Mouse (Mus musculus) limb, embryonic 12.5 days (tissue): ENCODE data around the gene Rtl1. TPM values are rescaled to one million over a fixed set of nuclear protein-coding genes. Genes with fewer than 3 reads are reported as not detected.

ENCODE experiments used
- ATAC-seq: fragments of 200-750 bp; cut with Nextera tagmentation; 2 replicates; pipeline ENCODE4 v1.8.0; 2017; ENCODE audit warnings: low read depth, moderate TSS enrichment; ENCODE audit not compliant: insufficient number of reproducible peaks, insufficient read depth, low FRiP score, low TSS enrichment
- H3K27ac ChIP-seq: fragments of 300-500 bp; sonication (generic); 2 replicates; pipeline ENCODE4 v1.5.1; 2016; ENCODE audit warnings: mild to moderate bottlenecking, moderate library complexity
- H3K27me3 ChIP-seq: fragments of 300-500 bp; sonication (generic); 2 replicates; pipeline ENCODE4 v1.6.1; 2016; ENCODE audit warnings: mild to moderate bottlenecking, moderate library complexity
- H3K36me3 ChIP-seq: fragments of 300-500 bp; sonication (generic); 2 replicates; pipeline ENCODE4 v1.6.1; 2016; ENCODE audit warnings: mild to moderate bottlenecking, moderate library complexity
- H3K4me1 ChIP-seq: fragments of 300-500 bp; sonication (generic); replicated peaks from 2 replicates; pipeline ENCODE4 v1.6.1; 2016
- H3K4me2 ChIP-seq: fragments of 300-500 bp; sonication (generic); 2 replicates; pipeline ENCODE4 v1.6.1; 2016; ENCODE audit warnings: mild to moderate bottlenecking, moderate library complexity
- H3K4me3 ChIP-seq: fragments of 300-500 bp; sonication (generic); replicated peaks from 2 replicates; pipeline ENCODE4 v1.5.1; 2016; ENCODE audit warnings: mild to moderate bottlenecking
- H3K9ac ChIP-seq: fragments of 300-500 bp; sonication (generic); replicated peaks from 2 replicates; pipeline ENCODE4 v1.6.1; 2016; ENCODE audit warnings: mild to moderate bottlenecking, moderate library complexity
- H3K9me3 ChIP-seq: fragments of 300-500 bp; sonication (generic); 2 replicates; pipeline ENCODE4 v1.6.1; 2016; ENCODE audit warnings: mild to moderate bottlenecking, moderate library complexity
- WGBS: fragments of 180-500 bp; shearing (Covaris S2); methylation state at CpG from one replicate; pipeline ENCODE4 v1.1.7; 2016; 5-methylcytosine and 5-hydroxymethylcytosine counted together
- polyA plus RNA-seq: library from polyadenylated mRNA; unstranded; fragments of >200 nt; fragmentation: Nextera tagmentation; extraction: Ambion mirVana; gene quantifications from 2 replicates; pipeline ENCODE4 v1.2.1, GENCODE M21; 2016

Gene Rtl1
- polyA plus RNA-seq, 1 experiment from 2014 or later: 1.7 TPM

DNA sequence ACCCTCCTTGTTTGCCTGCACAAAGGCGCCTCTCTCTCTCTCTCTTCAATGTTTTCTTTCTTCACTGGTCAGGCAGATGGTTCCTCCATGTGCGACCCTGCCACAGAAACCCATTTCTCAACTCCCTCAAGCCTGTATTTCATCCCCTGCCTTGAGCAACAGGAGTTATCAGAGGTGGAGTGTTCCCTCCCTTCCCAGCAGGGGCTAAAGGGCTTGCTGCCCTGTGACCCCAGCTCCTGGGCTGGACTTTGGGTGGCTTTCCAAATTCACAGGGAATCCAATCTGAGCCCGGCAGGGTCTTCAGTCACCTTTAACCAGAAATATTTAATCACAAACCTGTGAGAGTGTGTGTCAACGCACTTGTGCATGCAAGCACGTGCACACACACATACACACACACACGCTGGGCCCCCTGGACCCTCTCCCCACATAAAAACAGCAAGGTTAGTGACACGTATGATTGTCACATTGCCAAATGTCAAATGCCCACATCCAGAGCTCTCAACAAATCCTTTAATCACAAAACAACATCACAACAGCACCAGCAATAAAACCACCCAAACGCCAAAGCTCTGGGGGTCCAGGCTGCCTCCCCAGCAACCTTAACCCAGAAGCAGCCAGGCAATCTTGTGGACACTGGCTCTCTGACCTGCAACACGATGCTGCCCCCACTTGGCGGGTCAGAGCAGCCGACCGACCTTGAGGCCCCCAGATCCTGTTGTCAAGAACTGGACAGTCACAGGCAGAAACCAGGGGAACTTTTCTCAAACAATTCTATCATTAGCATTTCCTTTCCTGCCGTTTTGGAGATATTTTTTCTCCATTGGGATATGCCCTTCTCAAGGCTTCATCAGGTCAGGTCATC is 8.7 kb upstream of the Rtl1 start:
- H3K4me3 ChIP-seq: no peak overlapping the region
- H3K4me2 ChIP-seq: no peak overlapping the region
- peaks cover 27% of the 10 kb centered on the region for H3K4me1 ChIP-seq
- H3K27ac ChIP-seq: no peak overlapping the region
- no peak overlapping the region for H3K9ac ChIP-seq
- peaks cover 80% of the 10 kb centered on the region for H3K36me3 ChIP-seq
- peaks cover 21% of the 10 kb centered on the region; the same call in 1 of the 2 replicates for H3K9me3 ChIP-seq
- peaks cover 20% of the 10 kb centered on the region; the same call in 1 of the 2 replicates for H3K27me3 ChIP-seq
- 47% methylated on average over 13 of the region's 13 CpGs for WGBS
- no peak for ATAC-seq

DNA sequence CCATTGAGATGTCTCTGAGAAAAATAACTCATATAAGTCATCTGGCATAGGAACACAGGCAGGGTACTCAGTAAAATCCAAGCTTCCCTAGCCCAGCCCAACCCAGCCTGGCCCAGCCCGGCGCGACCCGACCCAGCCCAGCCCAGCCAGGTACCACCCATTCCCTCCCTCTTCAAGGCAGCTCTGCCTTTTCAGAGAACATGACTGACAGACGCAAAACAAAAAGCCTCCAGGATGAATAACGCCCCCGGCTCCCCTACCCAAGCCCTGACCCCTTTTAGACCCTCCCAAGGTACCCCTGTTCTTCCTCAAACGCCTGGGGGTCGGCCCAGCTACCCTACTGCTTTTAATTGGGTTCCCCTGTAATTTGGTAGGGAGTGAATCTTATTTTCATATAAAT is 7.8 kb upstream of the Rtl1 start:
- ATAC-seq: no peak
- H3K36me3 ChIP-seq: peaks cover 87% of the 10 kb centered on the region
- no peak overlapping the region for H3K27ac ChIP-seq
- H3K27me3 ChIP-seq: peaks cover 15% of the 10 kb centered on the region; the same call in 1 of the 2 replicates
- WGBS: 61% methylated on average over 9 of the region's 9 CpGs
- H3K4me3 ChIP-seq: no peak overlapping the region
- no peak overlapping the region for H3K4me2 ChIP-seq
- H3K9ac ChIP-seq: no peak overlapping the region
- peaks cover 21% of the 10 kb centered on the region; the same call in 1 of the 2 replicates for H3K4me1 ChIP-seq
- H3K9me3 ChIP-seq: peaks cover 21% of the 10 kb centered on the region; the same call in 1 of the 2 replicates

DNA sequence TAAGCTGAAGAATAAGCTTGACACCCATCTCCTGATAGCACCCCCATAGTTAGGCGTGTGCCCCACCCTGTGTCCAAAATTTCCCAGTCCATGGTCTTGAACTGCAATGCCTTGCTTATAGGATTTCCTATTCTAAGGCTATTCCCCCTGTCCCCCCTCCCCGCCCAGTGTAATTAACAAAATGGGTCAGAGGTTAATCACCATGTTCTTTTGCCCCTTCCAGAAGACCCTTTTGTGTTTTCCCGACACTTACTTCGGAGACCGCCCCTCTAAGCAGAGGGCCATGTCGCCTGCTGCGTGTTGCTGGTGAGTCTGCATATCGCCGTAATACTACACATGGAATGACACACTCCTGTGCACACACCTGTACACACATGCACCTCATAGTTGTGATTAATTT is 7.1 kb upstream of the Rtl1 start:
- peaks cover 90% of the 10 kb centered on the region for H3K36me3 ChIP-seq
- peaks cover 21% of the 10 kb centered on the region; the same call in 1 of the 2 replicates for H3K9me3 ChIP-seq
- 49% methylated on average over 9 of the region's 9 CpGs for WGBS
- H3K27me3 ChIP-seq: peaks cover 7% of the 10 kb centered on the region; the same call in 1 of the 2 replicates
- H3K9ac ChIP-seq: no peak overlapping the region
- ATAC-seq: peak; percentile 34; the same call in 1 of the 2 replicates
- H3K4me1 ChIP-seq: peaks cover 18% of the 10 kb centered on the region; the same call in 1 of the 2 replicates
- no peak overlapping the region for H3K4me3 ChIP-seq
- H3K4me2 ChIP-seq: no peak overlapping the region
- no peak overlapping the region for H3K27ac ChIP-seq

DNA sequence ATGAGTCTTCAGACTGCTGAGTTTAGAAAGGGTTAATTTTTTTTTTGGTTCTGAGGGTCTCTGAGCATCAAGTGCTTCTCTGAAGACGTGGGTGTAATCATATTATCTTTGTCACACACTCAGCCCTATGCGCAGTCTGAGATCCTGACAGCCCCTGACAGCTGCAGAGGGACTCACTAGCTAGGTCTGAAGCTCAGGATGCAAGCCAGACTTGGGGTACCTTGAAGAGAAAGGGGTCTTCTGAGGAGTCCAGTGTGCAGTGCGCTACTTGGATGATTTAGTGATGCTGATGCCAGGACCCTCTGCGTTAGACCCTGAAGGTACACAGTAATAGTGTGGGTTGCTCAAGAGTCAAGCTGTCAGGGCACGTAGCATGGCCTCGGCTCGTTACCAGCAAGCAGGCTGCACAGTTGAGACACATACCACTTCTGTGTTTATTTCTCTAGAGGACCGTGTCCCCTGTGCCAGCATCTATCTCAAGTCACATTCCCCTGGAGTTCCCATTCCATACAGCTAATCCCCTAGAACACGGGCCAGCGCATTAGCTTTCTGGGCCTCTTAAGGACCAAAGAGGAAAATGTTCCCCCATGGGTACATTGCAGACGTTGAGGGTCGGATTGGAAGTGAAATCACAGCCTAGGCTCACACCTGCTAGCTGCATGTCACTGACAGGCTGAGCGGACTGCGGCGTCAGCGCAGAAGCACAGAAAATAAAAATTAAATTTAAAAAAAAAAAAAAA is 5.0 kb upstream of the Rtl1 start:
- no peak overlapping the region for H3K4me3 ChIP-seq
- no peak overlapping the region for H3K27ac ChIP-seq
- 0 out of 2 replicates have a peak, but pooled peaks cover 5% of the 10 kb centered on the region for H3K27me3 ChIP-seq
- ATAC-seq: no peak
- H3K9ac ChIP-seq: no peak overlapping the region
- H3K4me2 ChIP-seq: no peak overlapping the region
- H3K9me3 ChIP-seq: peaks cover 7% of the 10 kb centered on the region; the same call in 1 of the 2 replicates
- H3K36me3 ChIP-seq: peaks cover 83% of the 10 kb centered on the region
- 56% methylated on average over 16 of the region's 16 CpGs for WGBS
- H3K4me1 ChIP-seq: peaks cover 18% of the 10 kb centered on the region; the same call in 1 of the 2 replicates

DNA sequence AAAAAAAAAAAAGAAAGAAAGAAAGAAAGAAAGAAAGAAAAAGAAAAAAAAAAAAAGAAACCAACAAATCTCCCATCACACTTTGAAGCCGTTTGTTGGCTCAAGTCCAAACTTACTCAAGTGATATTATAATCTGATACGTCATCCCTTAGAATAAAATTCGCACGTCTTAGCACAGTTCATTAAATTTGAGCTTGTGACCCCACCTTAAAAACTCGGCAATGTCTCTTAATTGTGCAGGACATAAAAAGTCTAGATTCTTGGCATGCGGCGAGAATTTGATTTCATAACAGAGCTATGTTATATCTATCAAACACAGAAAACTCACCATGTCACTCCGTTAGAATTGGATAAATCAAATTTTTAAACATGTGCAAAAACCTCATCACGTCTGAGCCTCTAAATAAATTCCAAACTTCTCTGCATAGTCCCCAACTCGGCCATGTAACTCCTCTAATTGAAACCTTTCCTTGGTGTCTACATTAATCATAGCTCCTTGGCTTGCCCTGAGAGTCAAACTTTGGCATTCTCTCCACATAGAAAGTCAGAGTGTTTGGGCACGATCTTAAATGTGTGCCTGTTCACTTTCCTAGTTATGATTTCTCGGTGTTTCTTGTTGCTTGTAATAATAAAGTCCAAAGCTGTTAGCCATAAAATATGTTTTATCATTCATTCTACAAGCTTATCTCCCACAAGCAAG is 1.4 kb downstream of the Rtl1 start:
- H3K4me2 ChIP-seq: no peak overlapping the region
- peaks cover 26% of the 10 kb centered on the region for H3K4me1 ChIP-seq
- H3K4me3 ChIP-seq: no peak overlapping the region
- 44% methylated on average over 12 of the region's 12 CpGs for WGBS
- no peak overlapping the region for H3K27ac ChIP-seq
- H3K9ac ChIP-seq: no peak overlapping the region
- ATAC-seq: no peak
- H3K36me3 ChIP-seq: peaks cover 44% of the 10 kb centered on the region
- no peaks in the 10 kb centered on the region for H3K27me3 ChIP-seq
- peaks cover 4% of the 10 kb centered on the region; the same call in 1 of the 2 replicates for H3K9me3 ChIP-seq

DNA sequence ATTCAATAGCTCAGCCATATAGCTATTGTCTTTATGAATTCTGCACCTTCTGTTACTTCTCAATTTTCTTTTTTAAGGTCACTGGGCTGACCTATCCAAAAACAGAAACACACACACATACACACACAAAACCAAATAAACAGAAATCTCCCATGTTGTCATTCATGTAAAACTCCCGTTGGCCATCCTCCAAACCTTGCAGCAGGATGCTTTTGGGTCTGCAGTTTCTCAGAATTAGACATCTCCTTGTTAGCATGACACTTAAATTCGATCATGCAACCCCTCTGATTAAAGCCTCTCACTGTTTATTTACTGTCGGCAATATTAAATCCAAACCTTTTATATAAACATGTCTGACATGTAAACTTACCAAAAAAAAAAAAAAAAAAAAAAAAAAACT is 3.4 kb downstream of the Rtl1 start:
- Histone ChIP-seq H3K4me1 (peaks cover 26% of the 10 kb centered on the region), H3K36me3 (peaks cover 52% of the 10 kb centered on the region), H3K27ac (peak overlapping the region; percentile 80; the same call in 1 of the 2 replicates), H3K4me3 (no peak overlapping the region), H3K27me3 (no peaks in the 10 kb centered on the region), H3K4me2 (no peak overlapping the region), H3K9ac (no peak overlapping the region), H3K9me3 (peaks cover 6% of the 10 kb centered on the region; the same call in 1 of the 2 replicates)
- WGBS: 56% methylated on average over 3 of the region's 3 CpGs
- ATAC-seq: no peak

DNA sequence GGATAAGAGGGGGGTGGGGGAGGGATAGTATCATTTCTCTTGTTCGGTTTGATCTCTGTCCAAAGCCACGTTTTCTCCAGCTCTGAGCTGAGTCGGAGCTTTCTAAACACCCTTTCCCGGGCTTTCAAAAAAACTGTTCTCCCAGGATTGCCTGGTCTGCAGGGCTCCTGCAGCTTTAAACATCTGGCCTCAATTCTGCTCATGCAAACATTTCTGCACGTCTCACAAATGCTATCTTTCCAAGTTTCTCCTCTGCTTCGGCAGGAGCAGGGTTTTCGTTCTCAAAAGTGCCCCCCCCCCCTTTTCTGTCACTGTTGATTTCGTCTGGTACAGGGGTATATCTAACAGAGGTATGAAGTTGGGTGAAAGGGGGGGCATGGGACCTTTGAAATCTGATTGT is 3.9 kb downstream of the Rtl1 start:
- Histone ChIP-seq H3K4me1 (peaks cover 26% of the 10 kb centered on the region), H3K27ac (peak overlapping the region; percentile 80), H3K4me3 (no peak overlapping the region), H3K4me2 (no peak overlapping the region), H3K9me3 (peaks cover 6% of the 10 kb centered on the region; the same call in 1 of the 2 replicates), H3K27me3 (no peaks in the 10 kb centered on the region), H3K36me3 (peaks cover 52% of the 10 kb centered on the region), H3K9ac (no peak overlapping the region)
- peak; percentile 16; the same call in 1 of the 2 replicates for ATAC-seq
- WGBS: 23% methylated on average over 8 of the region's 8 CpGs

DNA sequence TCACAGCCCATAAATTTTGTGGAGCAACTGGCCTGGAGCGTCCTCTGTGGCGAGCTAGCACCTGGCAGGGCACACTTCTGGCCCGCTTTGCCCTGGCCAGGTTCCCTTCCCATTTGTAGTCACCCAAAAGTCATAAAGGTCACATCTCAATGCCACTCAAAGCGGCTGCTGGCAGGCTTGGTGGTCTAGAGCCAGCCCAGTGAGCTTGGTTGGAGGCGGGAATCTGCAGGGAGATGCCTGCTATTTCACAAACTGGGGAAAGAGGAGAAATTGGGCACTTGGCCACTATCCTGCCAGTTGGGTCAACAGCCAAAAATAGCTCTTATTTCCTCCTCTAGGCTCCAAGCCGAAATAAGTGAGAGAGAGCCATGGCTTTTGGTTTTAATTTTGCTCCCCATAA is 4.4 kb downstream of the Rtl1 start:
- WGBS: 30% methylated on average over 6 of the region's 6 CpGs
- Histone ChIP-seq H3K27me3 (no peaks in the 10 kb centered on the region), H3K36me3 (peaks cover 48% of the 10 kb centered on the region), H3K4me2 (no peak overlapping the region), H3K4me1 (peaks cover 26% of the 10 kb centered on the region), H3K4me3 (no peak overlapping the region), H3K9ac (no peak overlapping the region), H3K27ac (peak overlapping the region; percentile 80), H3K9me3 (peaks cover 6% of the 10 kb centered on the region; the same call in 1 of the 2 replicates)
- ATAC-seq: no peak

DNA sequence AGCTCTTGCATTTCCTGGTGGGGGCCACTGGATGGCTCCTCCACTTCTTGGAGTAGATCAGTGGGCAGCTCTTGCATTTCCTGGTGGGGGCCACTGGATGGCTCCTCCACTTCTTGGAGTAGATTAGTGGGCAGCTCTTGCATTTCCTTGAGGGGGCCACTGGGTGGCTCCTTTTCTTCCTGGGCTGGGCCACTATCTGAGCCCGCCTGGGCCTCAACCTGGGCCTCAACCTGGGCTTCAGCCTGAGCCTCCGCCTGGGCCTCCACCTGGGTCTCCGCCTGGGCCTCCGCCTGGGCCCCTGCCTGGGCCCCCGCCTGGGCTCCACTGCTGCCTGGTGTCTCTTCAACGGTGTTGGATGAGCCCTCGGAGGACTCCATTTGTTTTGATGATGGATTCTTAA is 5.2 kb downstream of the Rtl1 start:
- Histone ChIP-seq H3K9ac (no peak overlapping the region), H3K27ac (peak overlapping the region; percentile 80), H3K9me3 (peaks cover 6% of the 10 kb centered on the region; the same call in 1 of the 2 replicates), H3K27me3 (no peaks in the 10 kb centered on the region), H3K4me1 (peaks cover 26% of the 10 kb centered on the region), H3K36me3 (peaks cover 50% of the 10 kb centered on the region), H3K4me3 (no peak overlapping the region), H3K4me2 (no peak overlapping the region)
- 87% methylated on average over 7 of the region's 7 CpGs for WGBS
- ATAC-seq: no peak

DNA sequence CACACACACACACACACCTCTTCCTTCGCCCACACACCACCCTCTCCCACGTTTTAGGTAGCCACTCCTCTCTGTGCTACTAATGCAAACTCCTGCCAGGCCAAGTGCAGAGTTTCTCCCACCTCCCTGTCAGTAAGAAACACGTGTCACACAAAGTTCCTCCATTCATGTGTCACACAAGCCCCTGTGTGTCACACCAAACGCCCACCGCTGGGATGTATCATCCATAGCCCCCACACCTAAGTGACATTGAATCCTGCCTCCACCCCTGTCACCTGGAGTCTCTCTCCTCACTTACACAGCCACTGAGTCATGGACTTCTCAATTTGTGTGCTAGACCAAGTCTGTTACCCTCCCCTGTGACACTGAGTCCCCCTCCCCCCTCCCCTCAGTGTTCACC is 17.9 kb downstream of the Rtl1 start:
- 74% methylated on average over 5 of the region's 5 CpGs for WGBS
- Histone ChIP-seq H3K4me3 (no peak overlapping the region), H3K36me3 (peaks cover 89% of the 10 kb centered on the region), H3K27me3 (no peaks in the 10 kb centered on the region), H3K4me2 (no peak overlapping the region), H3K4me1 (no peaks in the 10 kb centered on the region), H3K9me3 (no peaks in the 10 kb centered on the region), H3K27ac (no peak overlapping the region), H3K9ac (no peak overlapping the region)
- ATAC-seq: no peak
